Mouse (Mus musculus) erythroid progenitor cell, adult 5-6 weeks (primary cell): ENCODE data around the gene Usb1. TPM values are rescaled to one million over a fixed set of nuclear protein-coding genes. Genes with fewer than 3 reads are reported as not detected.

ENCODE experiments used
- total RNA-seq, 2 experiments: library from RNA; stranded (forward) in 1 of 2; stranded (reverse) in 1 of 2; fragments of 150-400 nt in 1 of 2; fragments of 186-747, 209-891 nt in 1 of 2; gene quantifications; 2 replicates each; pipeline versions ENCODE4 v1.2.3 to v1.2.4; 2015 to 2017; ENCODE audit warnings: low replicate concordance in 2 of 2

The Usb1 gene
- total RNA-seq, 2 experiments from 2014 or later = 2.3 to 13.0 TPM

Other genes starting within 250 kb of the Usb1 start
- not detected in 2 replicates for gene Kifc3, start 129.5 kb upstream of the Usb1 start, total RNA-seq (2015; ENCODE audit: low replicate concordance)
- 0.51 and 0.76 TPM in 2 replicates for gene Kifc3, start 129.5 kb upstream of the Usb1 start, total RNA-seq (2017; ENCODE audit: low replicate concordance)
- not detected in 2 replicates for gene Cngb1, start 25.7 kb upstream of the Usb1 start, total RNA-seq (2015; ENCODE audit: low replicate concordance)
- not detected in 2 replicates for gene Cngb1, start 25.7 kb upstream of the Usb1 start, total RNA-seq (2017; ENCODE audit: low replicate concordance)
- not detected in 2 replicates for gene Tepp, start 21.7 kb upstream of the Usb1 start, total RNA-seq (2015; ENCODE audit: low replicate concordance)
- gene Tepp, start 21.7 kb upstream of the Usb1 start, total RNA-seq (2017; ENCODE audit: low replicate concordance) = not detected in 2 replicates
- 0.36 and 0.42 TPM in 2 replicates for gene Zfp319, start 334 bp upstream of the Usb1 start, total RNA-seq (2015; ENCODE audit: low replicate concordance)
- gene Zfp319, start 334 bp upstream of the Usb1 start, total RNA-seq (2017; ENCODE audit: low replicate concordance) = 0.39 and 0.61 TPM in 2 replicates
- not detected in 2 replicates for gene Mmp15, start 20.0 kb downstream of the Usb1 start, total RNA-seq (2015; ENCODE audit: low replicate concordance)
- gene Mmp15, start 20.0 kb downstream of the Usb1 start, total RNA-seq (2017; ENCODE audit: low replicate concordance) = not detected in 2 replicates
- gene Cfap20, start 102.6 kb downstream of the Usb1 start, total RNA-seq (2015; ENCODE audit: low replicate concordance) = 30.2 and 44.3 TPM in 2 replicates
- gene Cfap20, start 102.6 kb downstream of the Usb1 start, total RNA-seq (2017; ENCODE audit: low replicate concordance) = 13.2 and 20.3 TPM in 2 replicates
- gene Csnk2a2, start 157.8 kb downstream of the Usb1 start, total RNA-seq (2015; ENCODE audit: low replicate concordance) = 22.2 and 69.9 TPM in 2 replicates
- 28.4 and 33.0 TPM in 2 replicates for gene Csnk2a2, start 157.8 kb downstream of the Usb1 start, total RNA-seq (2017; ENCODE audit: low replicate concordance)
- gene Ccdc113, start 201.8 kb downstream of the Usb1 start, total RNA-seq (2015; ENCODE audit: low replicate concordance) = not detected in 2 replicates
- gene Ccdc113, start 201.8 kb downstream of the Usb1 start, total RNA-seq (2017; ENCODE audit: low replicate concordance) = 2.7 TPM in 1 of 2 replicates, not detected in the other
- gene Prss54, start 244.1 kb downstream of the Usb1 start, total RNA-seq (2015; ENCODE audit: low replicate concordance) = not detected in 2 replicates
- not detected in 2 replicates for gene Prss54, start 244.1 kb downstream of the Usb1 start, total RNA-seq (2017; ENCODE audit: low replicate concordance)